Mouse (Mus musculus) intestine, postnatal 0 days (tissue): ENCODE results near the gene Polr2g. TPM values are rescaled to one million over a fixed set of nuclear protein-coding genes. Genes with fewer than 3 reads are reported as not detected.

Source experiments
- ATAC-seq: fragments of 200-750 bp; cut with Nextera tagmentation; 2 replicates; pipeline ENCODE4 v1.8.0; 2017; ENCODE audit warnings: mild to moderate bottlenecking, moderate TSS enrichment, moderate library complexity
- H3K27ac ChIP-seq: fragments of 300-500 bp; sonication (generic); 2 replicates; pipeline ENCODE4 v1.5.1; 2014; ENCODE audit warnings: mild to moderate bottlenecking, low read depth, low read length, moderate library complexity
- H3K27me3 ChIP-seq: fragments of 300-500 bp; sonication (generic); replicated peaks from 2 replicates; pipeline ENCODE4 v1.6.1; 2014; ENCODE audit warnings: low read length, mixed read lengths; ENCODE audit not compliant: control insufficient read depth, insufficient read depth
- H3K36me3 ChIP-seq: fragments of 300-500 bp; sonication (generic); 2 replicates; pipeline ENCODE4 v1.6.1; 2014; ENCODE audit warnings: mild to moderate bottlenecking, moderate library complexity; ENCODE audit not compliant: control insufficient read depth, insufficient read depth
- H3K4me1 ChIP-seq: fragments of 300-500 bp; sonication (generic); replicated peaks from 2 replicates; pipeline ENCODE4 v1.6.1; 2014; ENCODE audit warnings: antibody characterized with exemption, low read length, mixed read lengths; ENCODE audit not compliant: control insufficient read depth, insufficient read depth
- H3K4me2 ChIP-seq: fragments of 300-500 bp; sonication (generic); replicated peaks from 2 replicates; pipeline ENCODE4 v1.6.1; 2014; ENCODE audit warnings: low read depth, mild to moderate bottlenecking, moderate library complexity
- H3K4me3 ChIP-seq: fragments of 300-500 bp; sonication (generic); 2 replicates; pipeline ENCODE4 v1.5.1; 2014; ENCODE audit warnings: low read depth, low read length
- H3K9ac ChIP-seq: fragments of 300-500 bp; sonication (generic); 2 replicates; pipeline ENCODE4 v1.6.1; 2014; ENCODE audit warnings: mild to moderate bottlenecking, low read depth, low read length
- H3K9me3 ChIP-seq: fragments of 300-500 bp; sonication (generic); 2 replicates; pipeline ENCODE4 v1.6.1; 2016; ENCODE audit warnings: mixed run types; ENCODE audit not compliant: control insufficient read depth
- CTCF ChIP-seq: sonication (generic); IDR thresholded peaks from 2 replicates; pipeline ENCODE4 v1.5.1; 2016; ENCODE audit warnings: low read depth, mild to moderate bottlenecking, control low read depth, antibody characterized with exemption, moderate library complexity
- WGBS: fragments of 180-500 bp; shearing (Covaris S2); extraction: QIAGEN DNeasy Blood & Tissue Kit; methylation state at CpG from one replicate; pipeline ENCODE4 v1.1.7; 2014; 5-methylcytosine and 5-hydroxymethylcytosine counted together
- polyA plus RNA-seq: library from polyadenylated mRNA; unstranded; fragments of >200 nt; fragmentation: Nextera tagmentation; extraction: Ambion mirVana; gene quantifications from 2 replicates; pipeline ENCODE4 v1.2.1, GENCODE M21; 2015

Polr2g gene
- polyA plus RNA-seq, 1 experiment from 2014 or later = 114 TPM

DNA sequence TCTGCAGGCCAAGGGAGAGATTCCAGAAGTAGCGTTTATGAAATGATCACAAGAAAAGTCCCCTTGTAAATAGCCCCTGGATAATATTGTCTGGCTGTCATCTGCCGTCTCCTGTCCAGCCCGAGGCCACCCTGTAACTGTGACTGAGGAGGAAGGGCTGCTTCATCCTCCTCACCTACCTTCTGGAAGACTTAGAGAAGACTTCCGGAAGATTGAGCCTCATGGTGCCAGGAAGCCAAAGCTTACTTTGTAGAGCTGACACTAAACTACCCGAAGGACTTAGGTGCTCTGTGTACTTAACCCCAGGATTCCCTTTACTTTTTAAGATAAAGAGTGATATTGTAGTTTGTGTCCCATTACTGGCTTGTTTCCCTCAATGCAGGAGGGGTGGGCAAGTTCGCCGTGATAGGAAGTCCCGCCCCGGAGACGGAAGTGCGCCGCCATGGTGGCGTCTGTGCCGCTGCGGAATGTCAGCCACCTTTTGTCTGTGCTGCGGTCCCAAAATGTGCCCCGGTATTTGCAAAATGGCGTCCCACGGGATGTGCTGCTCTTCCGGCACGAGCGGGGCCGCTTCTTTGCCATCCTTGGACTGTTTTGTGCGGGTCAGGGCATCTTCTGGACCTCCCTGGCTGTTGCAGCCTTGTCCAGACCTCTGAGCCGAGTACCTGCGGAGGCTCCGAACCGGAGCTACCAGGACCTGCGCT, 27.7 kb downstream of the Polr2g start, which contains the start of gene Tmem223:
Gene Tmem223 (plus strand): TSS at position 430 of the 704 bp plus-strand sequence.
- TF ChIP-seq CTCF = peak; percentile 37
- 15% methylated on average over 29 of the region's 29 CpGs for WGBS
- H3K27ac ChIP-seq = peak within 1 kb of the TSS; percentile 88
- H3K4me2 ChIP-seq = peak within 1 kb of the TSS; percentile 77
- H3K9me3 ChIP-seq = no peaks in the 10 kb centered on the region
- peak within 1 kb of the TSS; percentile 83 for H3K4me3 ChIP-seq
- H3K9ac ChIP-seq = peak within 1 kb of the TSS; percentile 91
- H3K36me3 ChIP-seq = peaks cover 37% of the 10 kb centered on the region
- peaks cover 5% of the 10 kb centered on the region; the same call in 1 of the 2 replicates for H3K4me1 ChIP-seq
- peak; percentile 46 for ATAC-seq
- H3K27me3 ChIP-seq = no peaks in the 10 kb centered on the region

DNA sequence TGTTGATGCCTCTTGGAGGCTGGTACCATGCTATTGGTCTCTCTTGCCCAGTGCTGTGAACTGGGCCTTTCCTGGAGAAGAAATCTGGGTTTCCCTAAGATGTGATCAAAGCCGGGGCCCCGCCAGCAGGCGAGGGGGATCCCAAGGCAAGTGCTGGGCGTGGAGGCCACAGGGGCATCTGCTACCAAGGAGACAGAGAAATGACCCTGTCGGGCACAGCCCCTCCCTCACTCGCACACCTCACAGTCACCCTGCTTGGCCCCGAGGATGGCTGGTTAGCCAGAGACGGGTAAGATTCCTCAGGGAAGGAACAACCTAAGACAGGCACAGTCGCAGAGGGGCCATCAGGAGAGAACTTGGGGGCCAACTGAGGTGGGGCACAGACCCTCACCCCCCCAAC, 32.8 kb downstream of the Polr2g start:
- peaks cover 68% of the 10 kb centered on the region for H3K36me3 ChIP-seq
- WGBS = 95% methylated on average over 9 of the region's 9 CpGs
- ATAC-seq = no peak
- no peak overlapping the region for H3K4me3 ChIP-seq
- no peak for TF ChIP-seq CTCF
- H3K9ac ChIP-seq = no peak overlapping the region
- H3K27ac ChIP-seq = peak overlapping the region; percentile 35; the same call in 1 of the 2 replicates
- no peaks in the 10 kb centered on the region for H3K27me3 ChIP-seq
- no peaks in the 10 kb centered on the region for H3K4me1 ChIP-seq
- H3K4me2 ChIP-seq = no peak overlapping the region
- no peaks in the 10 kb centered on the region for H3K9me3 ChIP-seq

DNA sequence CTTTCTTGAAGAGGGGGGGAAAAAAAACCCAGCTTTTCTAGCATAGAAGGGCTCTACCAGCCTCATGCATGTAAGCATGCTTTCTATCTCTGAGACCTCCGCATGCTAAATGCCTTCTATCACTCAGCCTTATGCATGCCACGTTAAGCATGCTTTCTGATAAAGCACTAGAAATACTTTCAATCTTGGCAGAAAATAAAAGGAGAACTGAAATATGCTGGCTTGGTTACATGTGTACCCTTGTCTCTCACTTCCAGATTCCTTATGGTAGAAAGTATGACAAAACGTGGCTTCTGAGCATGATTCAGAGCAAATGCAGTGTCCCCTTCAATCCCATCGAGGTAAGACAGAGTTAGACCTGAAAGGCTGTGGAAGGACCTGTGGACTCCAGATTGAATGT, 35.1 kb downstream of the Polr2g start:
- Histone ChIP-seq H3K9me3 (no peaks in the 10 kb centered on the region), H3K36me3 (peaks cover 57% of the 10 kb centered on the region), H3K27me3 (no peaks in the 10 kb centered on the region), H3K9ac (no peak overlapping the region), H3K4me1 (no peaks in the 10 kb centered on the region), H3K4me2 (no peak overlapping the region), H3K4me3 (no peak overlapping the region), H3K27ac (no peak overlapping the region)
- no peak for ATAC-seq
- no peak for TF ChIP-seq CTCF
- 92% methylated on average over 4 of the region's 4 CpGs for WGBS

DNA sequence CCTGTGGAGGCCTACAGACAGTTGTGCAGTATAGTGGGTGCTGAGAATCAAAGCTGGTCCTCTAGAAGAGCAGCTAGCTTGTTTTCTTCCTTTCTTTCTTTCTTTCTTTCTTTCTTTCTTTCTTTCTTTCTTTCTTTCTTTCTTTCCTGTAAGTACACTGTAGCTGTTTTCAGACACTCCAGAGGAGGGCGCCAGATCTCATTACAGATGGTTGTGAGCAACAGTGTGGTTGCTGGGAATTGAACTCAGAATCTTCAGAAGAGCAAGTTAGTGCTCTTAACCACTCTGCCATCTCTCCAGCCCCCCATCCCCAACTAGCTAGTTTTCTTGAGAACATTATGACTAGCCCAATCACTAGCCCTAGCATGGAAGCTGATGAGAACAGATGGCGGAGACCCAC, 37.6 kb downstream of the Polr2g start:
- Histone ChIP-seq H3K4me3 (no peak overlapping the region), H3K27ac (no peak overlapping the region), H3K4me2 (no peak overlapping the region), H3K4me1 (no peaks in the 10 kb centered on the region), H3K27me3 (no peaks in the 10 kb centered on the region), H3K9me3 (no peaks in the 10 kb centered on the region), H3K9ac (no peak overlapping the region), H3K36me3 (peaks cover 32% of the 10 kb centered on the region)
- no peak for ATAC-seq
- peak; percentile 47 for TF ChIP-seq CTCF
- 88% methylated on average over 2 of the region's 2 CpGs for WGBS

DNA sequence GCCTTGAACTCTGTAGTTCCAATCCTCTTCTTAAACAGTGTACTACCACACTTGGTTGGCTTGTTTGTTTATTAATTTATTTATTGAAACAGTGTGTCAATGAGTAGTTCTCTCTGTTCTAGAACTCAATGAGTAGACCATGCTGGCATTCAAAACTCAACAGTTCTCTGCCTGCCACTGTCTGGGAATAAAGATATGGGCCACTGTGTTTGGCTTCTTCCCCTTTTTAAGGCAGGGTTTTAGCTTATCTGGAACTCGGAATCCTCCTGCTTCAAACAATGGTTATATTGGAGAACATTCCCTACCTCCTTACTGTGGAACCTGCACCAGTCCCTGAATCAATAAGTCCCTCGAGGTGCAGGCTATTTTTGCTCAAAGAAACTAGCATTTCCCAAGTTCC, 39.5 kb downstream of the Polr2g start:
- Histone ChIP-seq H3K4me1 (no peaks in the 10 kb centered on the region), H3K4me3 (no peak overlapping the region), H3K4me2 (no peak overlapping the region), H3K9me3 (no peaks in the 10 kb centered on the region), H3K36me3 (peaks cover 32% of the 10 kb centered on the region), H3K9ac (no peak overlapping the region), H3K27ac (no peak overlapping the region), H3K27me3 (no peaks in the 10 kb centered on the region)
- WGBS = 53% methylated on average over 2 of the region's 2 CpGs
- no peak for TF ChIP-seq CTCF
- ATAC-seq = no peak

DNA sequence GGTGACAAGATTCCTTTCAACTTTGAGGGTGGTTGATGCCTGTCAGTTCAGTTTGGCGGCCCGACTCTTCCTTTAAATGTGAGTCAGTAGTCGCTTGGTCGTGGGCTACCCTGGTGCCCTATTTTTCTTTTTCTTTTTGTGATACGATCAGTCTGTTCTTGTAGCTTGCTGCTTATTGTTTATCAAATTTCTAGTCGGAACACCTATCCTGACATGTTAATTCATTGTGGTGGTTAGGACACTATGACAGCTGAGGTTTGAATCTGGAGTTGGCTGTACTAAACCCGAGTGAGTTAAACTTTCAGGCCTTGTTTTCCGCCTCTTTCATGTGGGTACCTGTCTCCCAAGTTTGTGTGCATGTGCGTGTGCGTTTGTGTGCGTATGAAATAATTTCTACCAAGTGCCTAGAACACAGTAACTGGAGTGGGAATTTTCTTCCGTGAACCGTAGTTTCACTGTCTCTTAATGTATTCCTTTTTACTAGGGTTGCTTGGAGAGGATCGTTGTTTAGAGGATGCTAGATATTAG, 40.8 kb downstream of the Polr2g start:
- Histone ChIP-seq H3K4me2 (peak overlapping the region; percentile 75), H3K4me3 (peak overlapping the region; percentile 99), H3K27me3 (no peaks in the 10 kb centered on the region), H3K9me3 (no peaks in the 10 kb centered on the region), H3K27ac (peak overlapping the region; percentile 79), H3K9ac (peak overlapping the region; percentile 96), H3K4me1 (no peaks in the 10 kb centered on the region), H3K36me3 (peaks cover 28% of the 10 kb centered on the region)
- no peak for ATAC-seq
- no peak for TF ChIP-seq CTCF
- WGBS = 3% methylated on average over 14 of the region's 14 CpGs
